Mouse (Mus musculus) CH12.LX (cell line): ENCODE measurements around the gene Olfr1448. TPM values are rescaled to one million over a fixed set of nuclear protein-coding genes. Genes with fewer than 3 reads are reported as not detected.
A peak's percentile ranks its signal among the peaks of the same experiment; 100 is the strongest.
"Not testable (repeated sequence)": the region's sequence is repeated elsewhere in the genome, so short reads cannot be mapped to it uniquely, and the experiment has no call there.

Experiments used
- DNase-seq: peaks from one replicate; pipeline ENCODE4 v3.0.0-alpha.2; 2013; ENCODE audit errors: extremely low read depth
- H3K27ac ChIP-seq: 2 replicates; pipeline ENCODE4 v1.5.1; 2012; ENCODE audit warnings: low read depth, mild to moderate bottlenecking, control low read depth, moderate library complexity; ENCODE audit not compliant: insufficient read depth
- H3K27me3 ChIP-seq: replicated peaks from 2 replicates; pipeline ENCODE3; 2012; ENCODE audit warnings: inconsistent platforms
- H3K36me3 ChIP-seq, 2 experiments: replicated peaks in 1 of 2; 2 replicates each; pipeline versions ENCODE3 to v1.6.1; 2012; ENCODE audit warnings: inconsistent platforms in 1 of 2, low read length in 1 of 2, mild to moderate bottlenecking in 1 of 2, mixed read lengths in 1 of 2, moderate library complexity in 1 of 2; ENCODE audit not compliant: control insufficient read depth in 1 of 2, insufficient read depth in 1 of 2
- H3K4me1 ChIP-seq, 2 experiments: 2 replicates each; pipeline ENCODE4 v1.6.1; 2012; ENCODE audit warnings: inconsistent platforms in 1 of 2, moderate library complexity in 1 of 2; ENCODE audit not compliant: insufficient read depth in 2 of 2, control insufficient read depth in 1 of 2
- H3K4me2 ChIP-seq: 2 replicates; pipeline ENCODE4 v1.6.1; 2012; ENCODE audit warnings: low read depth, mild to moderate bottlenecking, control low read depth; ENCODE audit not compliant: poor library complexity, insufficient read depth, severe bottlenecking
- H3K4me3 ChIP-seq, 3 experiments: fragments of 150-350 bp in 1 of 3; sonication (generic) in 1 of 3; replicated peaks in 1 of 3; 2 replicates each; pipeline versions ENCODE3 to v1.5.1; 2011 to 2012; ENCODE audit warnings: low read depth in 2 of 3, low read length in 2 of 3, mild to moderate bottlenecking in 2 of 3, moderate library complexity in 2 of 3, control low read depth in 1 of 3, improper control_type of control experiment in 1 of 3, inconsistent platforms in 1 of 3, mixed read lengths in 1 of 3; ENCODE audit not compliant: poor library complexity in 1 of 3
- H3K79me2 ChIP-seq: replicated peaks from 2 replicates; pipeline ENCODE4 v1.6.1; 2012; ENCODE audit warnings: mild to moderate bottlenecking, moderate library complexity; ENCODE audit not compliant: control insufficient read depth, poor library complexity, insufficient read depth, severe bottlenecking; ENCODE audit errors: extremely low read depth
- H3K9ac ChIP-seq: 2 replicates; pipeline ENCODE4 v1.6.1; 2012; ENCODE audit warnings: low read depth, mild to moderate bottlenecking, control low read depth, moderate library complexity; ENCODE audit not compliant: insufficient read depth
- H3K9me3 ChIP-seq: replicated peaks from 2 replicates; pipeline ENCODE3; 2012; ENCODE audit warnings: low read length, inconsistent platforms, mixed read lengths
- CHD2 ChIP-seq: IDR thresholded peaks from 2 replicates; pipeline ENCODE4 v1.6.1; 2011; ENCODE audit warnings: low read length, improper control_type of control experiment
- CTCF ChIP-seq, 2 experiments: IDR thresholded peaks in 1 of 2; conservative IDR thresholded peaks in 1 of 2; 2 replicates each; pipeline ENCODE4 v1.5.1; 2011 to 2012; ENCODE audit warnings: low read depth in 2 of 2, low read length in 2 of 2, improper control_type of control experiment in 1 of 2, inconsistent platforms in 1 of 2, mild to moderate bottlenecking in 1 of 2, moderate library complexity in 1 of 2
- E2F4 ChIP-seq: IDR thresholded peaks from 2 replicates; pipeline ENCODE4 v1.6.1; 2011; ENCODE audit warnings: low read depth, low read length, improper control_type of control experiment; ENCODE audit not compliant: insufficient replicate concordance
- ELF1 ChIP-seq: IDR thresholded peaks from 2 replicates; pipeline ENCODE4 v1.6.1; 2014; ENCODE audit warnings: low read depth, mild to moderate bottlenecking, inconsistent platforms, low read length, improper control_type of control experiment
- ETS1 ChIP-seq: conservative IDR thresholded peaks from 2 replicates; pipeline ENCODE4 v1.6.1; 2012; ENCODE audit warnings: low read depth, mild to moderate bottlenecking, inconsistent platforms, low read length, improper control_type of control experiment, moderate library complexity
- GABPA ChIP-seq: IDR thresholded peaks from 2 replicates; pipeline ENCODE4 v1.6.1; 2012; ENCODE audit warnings: low read depth, low read length, improper control_type of control experiment, inconsistent platforms; ENCODE audit not compliant: insufficient replicate concordance
- MAFK ChIP-seq: IDR thresholded peaks from 2 replicates; pipeline ENCODE4 v1.6.1; 2011; ENCODE audit warnings: low read length, improper control_type of control experiment; ENCODE audit not compliant: insufficient replicate concordance
- MAX ChIP-seq: IDR thresholded peaks from 2 replicates; pipeline ENCODE4 v1.6.1; 2011; ENCODE audit warnings: low read length, improper control_type of control experiment
- SIN3A ChIP-seq: IDR thresholded peaks from 2 replicates; pipeline ENCODE4 v1.6.1; 2012; ENCODE audit warnings: low read length, improper control_type of control experiment, inconsistent platforms
- TCF12 ChIP-seq: IDR thresholded peaks from 2 replicates; pipeline ENCODE4 v1.6.1; 2014; ENCODE audit warnings: low read depth, mild to moderate bottlenecking, inconsistent platforms, low read length, improper control_type of control experiment
- UBTF ChIP-seq: IDR thresholded peaks from 2 replicates; pipeline ENCODE4 v1.6.1; 2012; ENCODE audit warnings: low read depth, mild to moderate bottlenecking, inconsistent platforms, low read length, improper control_type of control experiment, moderate library complexity
- ZMIZ1 ChIP-seq: IDR thresholded peaks from 2 replicates; pipeline ENCODE4 v1.6.1; 2012; ENCODE audit warnings: low read depth, mild to moderate bottlenecking, inconsistent platforms, low read length, improper control_type of control experiment
- ZNF384 ChIP-seq: IDR thresholded peaks from 2 replicates; pipeline ENCODE4 v1.6.1; 2012; ENCODE audit warnings: low read depth, low read length, improper control_type of control experiment, inconsistent platforms
- dilution Hi-C: fragments of 300-500 bp; cut with MboI; formaldehyde crosslinking; loops from 2 replicates; pipeline ENCODE4 v1.14.3; 2020; ENCODE audit warnings: low sequenced_read_pairs; ENCODE audit not compliant: extremely low pct_unique_long_range_greater_than_20kb, extremely low pct_ligation_motif_present
- in situ Hi-C: fragments of 300-500 bp; cut with MboI; formaldehyde crosslinking; loops from 3 replicates; pipeline ENCODE4 v1.14.3; 2019; ENCODE audit warnings: low sequenced_read_pairs, low pct_ligation_motif_present, low pct_unique_long_range_greater_than_20kb, mixed read lengths
- polyA plus RNA-seq: library from polyadenylated mRNA; unstranded; fragments of >175 nt; gene quantifications from 2 replicates; pipeline ENCODE4 v1.2.1, GENCODE M21; 2012; ENCODE audit warnings: low read depth; ENCODE audit not compliant: insufficient read length
- total RNA-seq, 2 experiments: library from RNA; depleted of rRNA; stranded (reverse); fragments of 300-350 nt in 1 of 2; fragments of >200 nt in 1 of 2; gene quantifications; 2 replicates each; pipeline ENCODE4 v1.2.3; 2012 to 2014

The Olfr1448 gene
- total RNA-seq (2012; rRNA removed) (not detected in 2 replicates), total RNA-seq (2014; rRNA removed) (not detected in 2 replicates), polyA plus RNA-seq (not detected in 2 replicates)

- dilution Hi-C loops = no loop called here
- in situ Hi-C loops = no loop called here
These were observed at the start of gene Olfr1448 for GRCm38 (mm10) chr19:12924319-12924718. Gene Olfr1448, minus strand, starts transcription at chr19:12924419.

GRCm38 (mm10) chr19:12970082-12970481 lies 45.9 kb upstream of the Olfr1448 start:
- TF ChIP-seq MAFK = peak; percentile 87
- H3K9ac ChIP-seq, H3K27ac ChIP-seq, DNase-seq, in situ Hi-C loops, H3K27me3 ChIP-seq, H3K4me2 ChIP-seq, H3K4me1 ChIP-seq, H3K79me2 ChIP-seq, H3K36me3 ChIP-seq, dilution Hi-C loops, H3K4me3 ChIP-seq, H3K9me3 ChIP-seq: not testable (repeated sequence)

More at GRCm38 (mm10) chr19:12924319-12924718, at the start of gene Olfr1448:
- H3K36me3 ChIP-seq = no peaks in the 10 kb centered on the region
- H3K4me3 ChIP-seq = no peak within 1 kb of the TSS
- no peaks in the 10 kb centered on the region for H3K9me3 ChIP-seq
- no peaks in the 10 kb centered on the region for H3K4me1 ChIP-seq
- DNase-seq = no peak
- H3K9ac ChIP-seq = no peak within 1 kb of the TSS
- H3K27me3 ChIP-seq = no peaks in the 10 kb centered on the region
- no peak within 1 kb of the TSS for H3K27ac ChIP-seq
- H3K4me2 ChIP-seq = no peak within 1 kb of the TSS
- no peaks in the 10 kb centered on the region for H3K79me2 ChIP-seq
- TF ChIP-seq ETS1 = no peak

GRCm38 (mm10) chr19:12949958-12950357 lies 25.7 kb upstream of the Olfr1448 start, which contains the start of gene Olfr1450:
Gene Olfr1450, plus strand, starts transcription at chr19:12950258.
- in situ Hi-C loops = no loop called here

More at GRCm38 (mm10) chr19:12949958-12950357, 25.7 kb upstream of the Olfr1448 start, which contains the start of gene Olfr1450:
- Histone ChIP-seq H3K4me1 (no peaks in the 10 kb centered on the region), H3K4me2 (no peak within 1 kb of the TSS), H3K79me2 (no peaks in the 10 kb centered on the region)
- TF ChIP-seq TCF12 (no peak), E2F4 (no peak), CTCF (conservative IDR thresholded peaks at IDR 0.05 in 1 of 2, IDR thresholded peaks at IDR 0.05 in 1 of 2; ENCODE audit: low read depth in 2 of 2, low read length in 2 of 2) (no peak), SIN3A (no peak), MAX (no peak), ELF1 (no peak), GABPA (no peak), CHD2 (no peak), ZNF384 (no peak), UBTF (no peak), ZMIZ1 (no peak)
- TF ChIP-seq, all 38 proteins: peak for 0
- no peaks in the 10 kb centered on the region for H3K27me3 ChIP-seq
- no peak for DNase-seq
- H3K9ac ChIP-seq = no peak within 1 kb of the TSS
- H3K27ac ChIP-seq = no peak within 1 kb of the TSS
- no peak within 1 kb of the TSS for H3K4me3 ChIP-seq
- dilution Hi-C loops = no loop called here
- no peaks in the 10 kb centered on the region for H3K9me3 ChIP-seq
- no peaks in the 10 kb centered on the region for H3K36me3 ChIP-seq
